Mouse (Mus musculus) limb, embryonic 15.5 days (tissue): Measurements from ENCODE around the gene D430042O09Rik. TPM values are rescaled to one million over a fixed set of nuclear protein-coding genes. Genes with fewer than 3 reads are reported as not detected.

Experiments
- ATAC-seq: fragments of 200-750 bp; cut with Nextera tagmentation; 2 replicates; pipeline ENCODE4 v1.8.0; 2017; ENCODE audit warnings: low read depth, moderate TSS enrichment; ENCODE audit not compliant: insufficient number of reproducible peaks, low FRiP score, low TSS enrichment
- H3K27ac ChIP-seq: fragments of 300-500 bp; sonication (generic); 2 replicates; pipeline ENCODE4 v1.5.1; 2015; ENCODE audit warnings: moderate library complexity, mild to moderate bottlenecking, inconsistent platforms
- H3K27me3 ChIP-seq: fragments of 300-500 bp; sonication (generic); 2 replicates; pipeline ENCODE4 v1.6.1; 2015; ENCODE audit warnings: inconsistent platforms
- H3K36me3 ChIP-seq: fragments of 300-500 bp; sonication (generic); 2 replicates; pipeline ENCODE4 v1.6.1; 2015; ENCODE audit warnings: inconsistent platforms
- H3K4me1 ChIP-seq: fragments of 300-500 bp; sonication (generic); 2 replicates; pipeline ENCODE4 v1.6.1; 2015; ENCODE audit warnings: inconsistent platforms
- H3K4me2 ChIP-seq: fragments of 300-500 bp; sonication (generic); 2 replicates; pipeline ENCODE4 v1.6.1; 2015; ENCODE audit warnings: mild to moderate bottlenecking, inconsistent platforms
- H3K4me3 ChIP-seq: fragments of 300-500 bp; sonication (generic); 2 replicates; pipeline ENCODE4 v1.5.1; 2015; ENCODE audit warnings: mild to moderate bottlenecking, inconsistent platforms
- H3K9ac ChIP-seq: fragments of 300-500 bp; sonication (generic); 2 replicates; pipeline ENCODE4 v1.6.1; 2015; ENCODE audit warnings: inconsistent platforms
- H3K9me3 ChIP-seq: fragments of 300-500 bp; sonication (generic); 2 replicates; pipeline ENCODE4 v1.6.1; 2016; ENCODE audit warnings: inconsistent platforms
- WGBS: fragments of 180-500 bp; shearing (Covaris S2); methylation state at CpG from one replicate; pipeline ENCODE4 v1.1.7; 2015; 5-methylcytosine and 5-hydroxymethylcytosine counted together
- polyA plus RNA-seq: library from polyadenylated mRNA; unstranded; fragments of >200 nt; fragmentation: Nextera tagmentation; extraction: Ambion mirVana; gene quantifications from 2 replicates; pipeline ENCODE4 v1.2.1, GENCODE M21; 2015

Gene D430042O09Rik
- polyA plus RNA-seq, 1 experiment from 2014 or later: 6.4 TPM

DNA sequence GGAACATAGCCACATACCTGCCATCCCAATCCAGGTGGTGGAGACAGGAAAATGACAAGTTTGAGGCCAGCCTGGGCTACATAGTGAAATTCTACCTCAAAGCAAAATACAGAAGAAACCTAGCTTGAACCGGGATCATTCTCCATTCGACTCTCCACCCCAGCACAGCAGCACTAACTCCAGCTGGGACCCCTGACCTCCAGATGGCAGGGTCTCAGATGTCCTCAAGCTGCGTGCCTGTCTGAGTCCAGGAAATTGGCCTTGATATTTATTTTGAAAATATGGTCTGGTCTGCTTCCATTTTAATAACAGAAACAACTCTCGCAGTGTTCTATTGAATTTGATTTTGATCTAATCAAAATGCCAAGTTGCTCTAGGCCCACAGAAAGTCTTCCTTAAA lies 179.4 kb downstream of the D430042O09Rik start:
- Histone ChIP-seq H3K27ac (no peak overlapping the region), H3K4me3 (no peak overlapping the region), H3K9ac (no peak overlapping the region), H3K36me3 (no peaks in the 10 kb centered on the region), H3K27me3 (no peaks in the 10 kb centered on the region), H3K4me2 (no peak overlapping the region), H3K9me3 (no peaks in the 10 kb centered on the region), H3K4me1 (peaks cover 28% of the 10 kb centered on the region)
- no peak for ATAC-seq
- 49% methylated on average over 4 of the region's 4 CpGs for WGBS

- H3K4me3 ChIP-seq: no peak overlapping the region
- H3K9ac ChIP-seq: no peak overlapping the region
- WGBS: 83% methylated on average over 5 of the region's 5 CpGs
- H3K4me2 ChIP-seq: no peak overlapping the region
- H3K27ac ChIP-seq: no peak overlapping the region
- no peaks in the 10 kb centered on the region for H3K9me3 ChIP-seq
- H3K27me3 ChIP-seq: no peaks in the 10 kb centered on the region
- peaks cover 27% of the 10 kb centered on the region for H3K4me1 ChIP-seq
- no peak for ATAC-seq
- H3K36me3 ChIP-seq: no peaks in the 10 kb centered on the region
Measured at GRCm38 (mm10) chr7:125887761-125888160, 180.1 kb downstream of the D430042O09Rik start.

DNA sequence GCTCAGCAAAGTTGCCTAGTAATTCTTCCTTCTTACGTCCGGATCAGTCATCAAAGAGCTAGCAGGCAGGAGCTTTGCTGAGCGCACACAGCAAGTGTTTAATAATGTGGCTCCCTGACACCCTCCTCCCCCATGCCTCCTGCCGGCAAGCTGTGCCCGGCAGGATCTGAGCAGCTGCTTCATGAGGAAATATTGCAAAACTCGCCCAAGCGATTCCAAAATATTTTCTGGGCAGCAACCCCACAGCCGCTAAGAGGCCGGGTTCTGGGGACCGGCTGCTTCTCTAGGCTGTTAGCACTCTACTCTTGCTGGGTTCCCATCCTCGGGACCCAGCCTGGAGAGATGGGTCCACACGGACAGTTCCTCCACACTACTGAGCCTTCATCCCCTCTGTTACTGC lies 180.7 kb downstream of the D430042O09Rik start:
- no peaks in the 10 kb centered on the region for H3K36me3 ChIP-seq
- peak; percentile 32; the same call in 1 of the 2 replicates for ATAC-seq
- H3K4me3 ChIP-seq: no peak overlapping the region
- peaks cover 25% of the 10 kb centered on the region for H3K4me1 ChIP-seq
- no peak overlapping the region for H3K27ac ChIP-seq
- no peaks in the 10 kb centered on the region for H3K27me3 ChIP-seq
- H3K9me3 ChIP-seq: no peaks in the 10 kb centered on the region
- no peak overlapping the region for H3K9ac ChIP-seq
- no peak overlapping the region for H3K4me2 ChIP-seq
- 36% methylated on average over 12 of the region's 12 CpGs for WGBS

GRCm38 (mm10) chr7:125893621-125894020 lies 185.9 kb downstream of the D430042O09Rik start:
- Histone ChIP-seq H3K4me2 (no peak overlapping the region), H3K4me3 (no peak overlapping the region), H3K4me1 (peaks cover 3% of the 10 kb centered on the region), H3K9me3 (no peaks in the 10 kb centered on the region), H3K36me3 (no peaks in the 10 kb centered on the region), H3K27ac (no peak overlapping the region), H3K27me3 (no peaks in the 10 kb centered on the region), H3K9ac (no peak overlapping the region)
- no peak for ATAC-seq
- WGBS: 91% methylated on average over 5 of the region's 5 CpGs

- Histone ChIP-seq H3K4me1 (peaks cover 8% of the 10 kb centered on the region; the same call in 1 of the 2 replicates), H3K4me2 (no peak overlapping the region), H3K27me3 (no peaks in the 10 kb centered on the region), H3K4me3 (no peak overlapping the region), H3K9me3 (no peaks in the 10 kb centered on the region), H3K27ac (no peak overlapping the region), H3K36me3 (no peaks in the 10 kb centered on the region), H3K9ac (no peak overlapping the region)
- 85% methylated on average over 4 of the region's 4 CpGs for WGBS
- ATAC-seq: no peak
Measured at GRCm38 (mm10) chr7:125897059-125897458, 189.4 kb downstream of the D430042O09Rik start.

- H3K4me3 ChIP-seq: no peak overlapping the region
- H3K4me2 ChIP-seq: no peak overlapping the region
- no peaks in the 10 kb centered on the region for H3K36me3 ChIP-seq
- H3K9me3 ChIP-seq: no peaks in the 10 kb centered on the region
- H3K27me3 ChIP-seq: no peaks in the 10 kb centered on the region
- no peak for ATAC-seq
- H3K9ac ChIP-seq: no peak overlapping the region
- H3K4me1 ChIP-seq: peaks cover 8% of the 10 kb centered on the region; the same call in 1 of the 2 replicates
- no peak overlapping the region for H3K27ac ChIP-seq
- 22% methylated on average over 7 of the region's 7 CpGs for WGBS
Measured at GRCm38 (mm10) chr7:125899036-125899435, 191.3 kb downstream of the D430042O09Rik start.

- Histone ChIP-seq H3K9ac (no peak overlapping the region), H3K4me1 (peaks cover 8% of the 10 kb centered on the region; the same call in 1 of the 2 replicates), H3K27me3 (no peaks in the 10 kb centered on the region), H3K4me2 (no peak overlapping the region), H3K4me3 (no peak overlapping the region), H3K27ac (no peak overlapping the region), H3K9me3 (no peaks in the 10 kb centered on the region), H3K36me3 (no peaks in the 10 kb centered on the region)
- no peak for ATAC-seq
- 68% methylated on average over 2 of the region's 2 CpGs for WGBS
Measured at GRCm38 (mm10) chr7:125899916-125900315, 192.2 kb downstream of the D430042O09Rik start.

DNA sequence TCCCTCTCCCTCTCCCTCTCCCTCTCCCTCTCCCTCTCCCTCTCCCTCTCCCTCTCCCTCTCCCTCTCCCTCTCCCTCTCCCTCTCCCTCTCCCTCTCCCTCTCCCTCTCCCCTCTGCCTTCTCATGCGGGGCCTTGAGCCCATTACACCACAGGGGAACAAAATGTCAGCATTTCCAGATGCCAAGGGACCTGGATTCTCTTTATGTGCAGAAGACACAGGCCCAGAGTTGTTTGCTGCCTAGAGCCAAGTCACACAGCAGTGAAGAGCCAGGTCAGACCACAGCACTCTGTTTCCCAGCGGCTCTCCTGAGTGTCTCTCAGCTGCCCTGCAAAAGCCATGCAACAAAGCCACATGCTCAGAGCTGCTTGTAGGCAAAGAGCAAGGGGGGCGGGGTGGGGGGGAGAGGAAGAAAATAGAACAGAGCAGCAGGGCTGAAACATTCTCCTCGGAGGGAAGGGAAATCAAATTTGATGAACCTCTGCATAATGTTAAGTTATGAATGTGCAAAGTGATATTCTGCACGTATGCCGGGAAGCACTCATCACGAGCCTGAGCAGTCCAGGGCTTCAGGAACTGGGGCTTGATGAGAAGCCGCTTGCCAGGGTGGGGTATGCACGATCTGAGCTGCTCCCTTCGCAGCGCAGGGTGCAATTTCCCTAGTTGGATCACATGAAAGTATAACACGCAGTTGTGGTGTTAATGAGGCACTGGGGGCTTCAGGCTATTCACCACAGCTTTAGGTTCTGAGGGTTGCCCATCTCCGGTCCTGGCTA lies 192.9 kb downstream of the D430042O09Rik start:
- H3K9me3 ChIP-seq: no peaks in the 10 kb centered on the region
- no peak overlapping the region for H3K27ac ChIP-seq
- no peak for ATAC-seq
- H3K9ac ChIP-seq: no peak overlapping the region
- H3K27me3 ChIP-seq: no peaks in the 10 kb centered on the region
- H3K4me3 ChIP-seq: no peak overlapping the region
- 41% methylated on average over 13 of the region's 13 CpGs for WGBS
- no peak overlapping the region for H3K4me2 ChIP-seq
- peaks cover 8% of the 10 kb centered on the region; the same call in 1 of the 2 replicates for H3K4me1 ChIP-seq
- no peaks in the 10 kb centered on the region for H3K36me3 ChIP-seq

DNA sequence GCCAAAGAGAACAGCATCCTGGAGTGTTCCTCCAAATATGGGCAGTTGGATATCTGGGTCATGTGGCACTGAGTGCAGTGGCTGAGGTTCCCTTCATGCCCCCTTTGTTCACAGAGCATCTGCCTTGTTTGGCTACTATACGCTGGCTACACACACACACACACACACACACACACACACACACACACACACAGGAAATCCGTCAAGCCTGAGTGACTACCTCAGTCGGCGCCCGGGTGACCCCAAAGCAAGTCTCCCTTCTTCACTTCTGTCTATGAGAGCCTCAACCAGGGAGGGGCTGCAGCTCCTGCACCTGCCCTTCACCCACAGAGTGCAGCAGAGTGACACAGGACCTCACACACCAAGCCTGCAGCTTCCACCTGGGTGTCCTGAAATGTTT lies 213.1 kb downstream of the D430042O09Rik start:
- Histone ChIP-seq H3K4me2 (no peak overlapping the region), H3K9me3 (no peaks in the 10 kb centered on the region), H3K27ac (no peak overlapping the region), H3K36me3 (no peaks in the 10 kb centered on the region), H3K4me1 (no peaks in the 10 kb centered on the region), H3K27me3 (no peaks in the 10 kb centered on the region), H3K9ac (no peak overlapping the region), H3K4me3 (no peak overlapping the region)
- ATAC-seq: no peak
- 91% methylated on average over 5 of the region's 5 CpGs for WGBS

- Histone ChIP-seq H3K9ac (no peak overlapping the region), H3K9me3 (no peaks in the 10 kb centered on the region), H3K4me1 (no peaks in the 10 kb centered on the region), H3K4me2 (no peak overlapping the region), H3K4me3 (no peak overlapping the region), H3K27ac (no peak overlapping the region), H3K36me3 (no peaks in the 10 kb centered on the region), H3K27me3 (no peaks in the 10 kb centered on the region)
- 60% methylated on average over 5 of the region's 5 CpGs for WGBS
- ATAC-seq: no peak
Measured at GRCm38 (mm10) chr7:125924044-125924443, 216.4 kb downstream of the D430042O09Rik start.
